ENCODE assay signal across 8 mouse cellular contexts in the genomic region with DNA sequence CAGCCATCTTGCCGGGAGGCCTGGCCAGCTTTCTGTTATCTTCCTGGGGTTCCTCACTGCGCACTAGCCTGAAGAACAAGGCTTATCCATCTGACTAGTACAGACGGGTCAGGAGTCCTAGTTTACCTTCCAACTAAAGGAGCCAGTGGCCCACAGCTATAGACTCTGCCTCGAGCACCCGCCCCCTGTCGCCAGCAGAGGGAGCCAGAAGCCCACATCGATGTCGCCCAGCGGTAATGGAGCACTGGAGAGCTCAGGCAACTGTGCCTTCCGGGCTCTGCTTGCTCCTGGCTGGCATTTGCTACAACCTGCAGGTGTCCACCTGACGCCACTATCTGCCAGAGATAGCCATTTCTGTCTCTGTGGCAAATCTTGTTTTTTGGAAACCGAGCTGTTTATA. TPM values are rescaled to one million over a fixed set of nuclear protein-coding genes. Genes with fewer than 3 reads are reported as not detected.
DNase-seq lines count a peak whose midpoint lies in the region; ATAC-seq and TF ChIP-seq lines count a peak whose summit lies in the region.

No protein-coding gene starts in this region.

- no peaks in the 10 kb centered on the region for H3K9me3 ChIP-seq in embryonic facial prominence, embryonic 10.5 days
- no peaks in the 10 kb centered on the region for H3K9me3 ChIP-seq in liver, embryonic 11.5 days (ENCODE audit: control insufficient read depth, low read length)

- H3K9ac ChIP-seq in heart, adult 2 months (ENCODE audit: low read depth, low read length) = no peak overlapping the region
- H3K9ac ChIP-seq in liver, embryonic 11.5 days (ENCODE audit: low read depth, low read length) = no peak overlapping the region

- H3K27ac ChIP-seq in embryonic facial prominence, embryonic 10.5 days (replicated peaks) = no peak overlapping the region
- H3K27ac ChIP-seq in heart, adult 2 months = no peak overlapping the region
- H3K27ac ChIP-seq in liver, embryonic 11.5 days (ENCODE audit: low read depth, low read length) = no peak overlapping the region

- H3K4me1 ChIP-seq in embryonic facial prominence, embryonic 10.5 days = 0 out of 2 replicates have a peak, but pooled peaks cover 4% of the 10 kb centered on the region
- no peaks in the 10 kb centered on the region for H3K4me1 ChIP-seq in heart, adult 2 months (ENCODE audit: control insufficient read depth, insufficient read depth, low read length)
- peaks cover 7% of the 10 kb centered on the region; the same call in 1 of the 2 replicates for H3K4me1 ChIP-seq in liver, embryonic 11.5 days (replicated peaks; ENCODE audit: control insufficient read depth, insufficient read depth, low read length)

- H3K36me3 ChIP-seq in embryonic facial prominence, embryonic 10.5 days (replicated peaks) = peaks cover 54% of the 10 kb centered on the region
- no peaks in the 10 kb centered on the region for H3K36me3 ChIP-seq in heart, adult 2 months (ENCODE audit: control insufficient read depth, insufficient read depth, low read length)
- H3K36me3 ChIP-seq in liver, embryonic 11.5 days (ENCODE audit: control insufficient read depth, insufficient read depth, low read length) = peaks cover 11% of the 10 kb centered on the region; the same call in 1 of the 2 replicates

- peak; percentile 56 for DNase-seq in 3134 (ENCODE audit: extremely low read depth, insufficient read length, low spot score)
- DNase-seq in adrenal gland, adult 8-10 months = peak; percentile 64
- DNase-seq in embryonic facial prominence, embryonic 10.5 days (ENCODE audit: low spot score) = peak; percentile 87
- peak; percentile 76 to 83 for DNase-seq in heart, adult 2 months
- peak; percentile 80 for DNase-seq in kidney, adult 9 months
- peak; percentile 79 for DNase-seq in liver, embryonic 11.5 days (ENCODE audit: low spot score)
- peak; percentile 59 to 74 for DNase-seq in natural killer cell, adult 2 months (ENCODE audit: low spot score in 2 of 2)
- DNase-seq in spleen, postnatal 4 days (ENCODE audit: low spot score in 2 of 2) = peak; percentile 71 to 89

- peaks cover 20% of the 10 kb centered on the region for H3K27me3 ChIP-seq in embryonic facial prominence, embryonic 10.5 days (replicated peaks; ENCODE audit: low read depth, poor library complexity, severe bottlenecking)
- H3K27me3 ChIP-seq in heart, adult 2 months (ENCODE audit: control insufficient read depth, insufficient read depth, low read length) = no peaks in the 10 kb centered on the region
- H3K27me3 ChIP-seq in liver, embryonic 11.5 days (replicated peaks; ENCODE audit: control insufficient read depth, insufficient read depth, low read length) = no peaks in the 10 kb centered on the region; the same call in 1 of the 2 replicates

- H3K4me2 ChIP-seq in liver, embryonic 11.5 days = no peak overlapping the region

- WGBS in embryonic facial prominence, embryonic 10.5 days = 13% methylated on average over 12 of the region's 12 CpGs
- WGBS in heart, adult 2 months = 15% methylated on average over 12 of the region's 12 CpGs
- WGBS in liver, embryonic 11.5 days = 22% methylated on average over 12 of the region's 12 CpGs

- TF ChIP-seq CTCF in heart, adult 2 months (IDR thresholded peaks at IDR 0.05) = no peak; the same call in 1 of the 2 replicates

- intact Hi-C loops in heart, adult 2 months (cut with DNase I) = loop anchor here (1.0 to 5.0 kb wide), 3 partner anchors 35 to 152 kb away; no protein-coding TSS in a partner anchor

- TF ChIP-seq EP300 in heart, adult 2 months (IDR thresholded peaks at IDR 0.05; ENCODE audit: insufficient read depth, low read depth, low read length) = 0 out of 2 replicates have a peak, but pooled peaks have one; percentile 69

- no peak overlapping the region for H3K4me3 ChIP-seq in embryonic facial prominence, embryonic 10.5 days
- H3K4me3 ChIP-seq in heart, adult 2 months = no peak overlapping the region
- no peak overlapping the region for H3K4me3 ChIP-seq in liver, embryonic 11.5 days (ENCODE audit: low read depth, low read length)

- TF ChIP-seq POLR2A in heart, adult 2 months (IDR thresholded peaks at IDR 0.05; ENCODE audit: insufficient read depth, low read depth, low read length) = no peak

- no peaks in the 10 kb centered on the region for H3K79me2 ChIP-seq in heart, adult 2 months (replicated peaks; ENCODE audit: control insufficient read depth, insufficient read depth, low read length)

- ATAC-seq in liver, embryonic 11.5 days (replicated peaks; ENCODE audit: low FRiP score) = peak; percentile 76

RNA-seq across cellular contexts. Expression of gene Nat9, which starts 14.7 kb away (rescaled TPM):
- 10 to 100 TPM; 29.0 to 32.1 (median 30.3) TPM for total RNA-seq in adrenal gland, adult 8-10 months (2022)
- polyA plus RNA-seq in embryonic facial prominence, embryonic 10.5 days (2016; fragmentation: Nextera tagmentation; extraction: Ambion mirVana) = 18.2 and 18.4 TPM in 2 replicates
- total RNA-seq in heart, adult 2 months (2021) = 10 to 100 TPM; 18.5 to 23.6 TPM
- 20.2 and 31.5 TPM in 2 replicates for polyA plus RNA-seq in heart, adult 2 months (2012; rRNA removed)
- polyA plus RNA-seq in liver, embryonic 11.5 days (2014; fragmentation: Nextera tagmentation; extraction: Ambion mirVana) = 17.0 and 20.1 TPM in 2 replicates

RNA-seq across cellular contexts. Expression of gene Tmem104, which starts 15.0 kb away (rescaled TPM):
- 10 to 100 TPM; 24.8 to 34.0 (median 27.3) TPM for total RNA-seq in adrenal gland, adult 8-10 months (2022)
- 10.1 and 10.3 TPM in 2 replicates for polyA plus RNA-seq in embryonic facial prominence, embryonic 10.5 days (2016; fragmentation: Nextera tagmentation; extraction: Ambion mirVana)
- total RNA-seq in heart, adult 2 months (2021) = 10 to 100 TPM in 1 of 2 experiments, 1 to 10 TPM in 1; 8.8 to 11.6 TPM
- polyA plus RNA-seq in heart, adult 2 months (2012; rRNA removed) = 8.6 and 9.9 TPM in 2 replicates
- 10.8 and 13.1 TPM in 2 replicates for polyA plus RNA-seq in liver, embryonic 11.5 days (2014; fragmentation: Nextera tagmentation; extraction: Ambion mirVana)

RNA-seq across cellular contexts. Expression of gene Slc9a3r1, which starts 39.2 kb away (rescaled TPM):
- total RNA-seq in adrenal gland, adult 8-10 months (2022) = 10 to 100 TPM; 21.0 to 25.6 (median 22.2) TPM
- 39.2 and 42.5 TPM in 2 replicates for polyA plus RNA-seq in embryonic facial prominence, embryonic 10.5 days (2016; fragmentation: Nextera tagmentation; extraction: Ambion mirVana)
- 10 to 100 TPM in 1 of 2 experiments, 1 to 10 TPM in 1; 8.1 to 10.1 TPM for total RNA-seq in heart, adult 2 months (2021)
- polyA plus RNA-seq in heart, adult 2 months (2012; rRNA removed) = 8.9 and 9.7 TPM in 2 replicates
- 117 and 121 TPM in 2 replicates for polyA plus RNA-seq in liver, embryonic 11.5 days (2014; fragmentation: Nextera tagmentation; extraction: Ambion mirVana)
